Mouse (Mus musculus) thymus, adult 2 months (tissue): ENCODE measurements around the gene Arid1a. TPM values are rescaled to one million over a fixed set of nuclear protein-coding genes. Genes with fewer than 3 reads are reported as not detected.

Source experiments
- DNase-seq: peaks from one replicate; pipeline ENCODE4 v3.0.0; 2021
- H3K27ac ChIP-seq: fragments of 200-500 bp; 2 replicates; pipeline ENCODE4 v1.5.1; 2012; ENCODE audit warnings: low read length, control low read depth; ENCODE audit not compliant: control insufficient read depth, insufficient read depth
- H3K27me3 ChIP-seq: fragments of 200-500 bp; 2 replicates; pipeline ENCODE4 v1.6.1; 2012; ENCODE audit warnings: mild to moderate bottlenecking, low read length, moderate library complexity, mixed read lengths; ENCODE audit not compliant: control insufficient read depth, insufficient read depth
- H3K36me3 ChIP-seq: fragments of 200-500 bp; 2 replicates; pipeline ENCODE4 v1.6.1; 2012; ENCODE audit warnings: mild to moderate bottlenecking, low read length, moderate library complexity; ENCODE audit not compliant: control insufficient read depth, insufficient read depth
- H3K4me1 ChIP-seq: fragments of 200-500 bp; replicated peaks from 2 replicates; pipeline ENCODE4 v1.6.1; 2012; ENCODE audit warnings: low read length; ENCODE audit not compliant: control insufficient read depth, insufficient read depth
- H3K4me3 ChIP-seq: fragments of 200-500 bp; 2 replicates; pipeline ENCODE4 v1.5.1; 2012; ENCODE audit warnings: mild to moderate bottlenecking, low read length, control low read depth, moderate library complexity; ENCODE audit not compliant: control insufficient read depth, insufficient read depth
- CTCF ChIP-seq: fragments of 200-500 bp; IDR thresholded peaks from 2 replicates; pipeline ENCODE4 v1.5.1; 2012; ENCODE audit warnings: mild to moderate bottlenecking, control low read depth, low read length, moderate library complexity, borderline replicate concordance; ENCODE audit not compliant: control insufficient read depth, poor library complexity, insufficient read depth; ENCODE audit errors: extremely low read depth
- POLR2A ChIP-seq: fragments of 200-500 bp; IDR thresholded peaks from 2 replicates; pipeline ENCODE4 v1.6.1; 2012; ENCODE audit warnings: mild to moderate bottlenecking, low read length, control low read depth, moderate library complexity; ENCODE audit not compliant: control insufficient read depth, poor library complexity, insufficient read depth; ENCODE audit errors: extremely low read depth
- WGBS: fragments of 180-500 bp; shearing (Covaris S2); methylation state at CpG from one replicate; pipeline ENCODE4 v1.1.7; 2018; 5-methylcytosine and 5-hydroxymethylcytosine counted together
- polyA plus RNA-seq: library from polyadenylated mRNA; depleted of rRNA; stranded (reverse); fragments of >200 nt; gene quantifications from 2 replicates; pipeline ENCODE4 v1.2.3, GENCODE M21; 2012

Arid1a gene
- polyA plus RNA-seq, 1 experiment = 289 TPM

DNA sequence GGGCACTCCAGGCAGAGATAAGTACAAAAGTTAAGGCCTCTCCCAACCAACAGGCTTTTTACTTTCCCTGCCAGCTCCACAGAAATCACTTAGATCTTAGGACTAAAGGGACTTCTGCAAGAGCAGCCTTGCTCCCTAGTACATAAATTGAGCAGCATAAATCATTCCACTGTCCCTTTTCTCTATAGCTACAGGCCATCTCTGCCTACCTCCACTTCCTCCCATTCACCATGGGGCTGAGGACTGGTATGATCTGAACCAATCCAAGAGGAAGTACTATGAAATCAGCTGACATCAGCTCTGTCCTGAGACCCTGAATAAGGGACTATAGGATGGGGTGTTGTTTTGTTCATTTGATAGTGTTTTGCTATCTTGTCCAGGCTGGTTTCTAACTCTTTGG is 26.4 kb downstream of the Arid1a start:
- TF ChIP-seq POLR2A (no peak), CTCF (no peak)
- Histone ChIP-seq H3K27ac (peak overlapping the region; percentile 47), H3K36me3 (peaks cover 11% of the 10 kb centered on the region), H3K4me3 (no peak overlapping the region), H3K4me1 (peaks cover 19% of the 10 kb centered on the region), H3K27me3 (no peaks in the 10 kb centered on the region)
- DNase-seq = no peak

DNA sequence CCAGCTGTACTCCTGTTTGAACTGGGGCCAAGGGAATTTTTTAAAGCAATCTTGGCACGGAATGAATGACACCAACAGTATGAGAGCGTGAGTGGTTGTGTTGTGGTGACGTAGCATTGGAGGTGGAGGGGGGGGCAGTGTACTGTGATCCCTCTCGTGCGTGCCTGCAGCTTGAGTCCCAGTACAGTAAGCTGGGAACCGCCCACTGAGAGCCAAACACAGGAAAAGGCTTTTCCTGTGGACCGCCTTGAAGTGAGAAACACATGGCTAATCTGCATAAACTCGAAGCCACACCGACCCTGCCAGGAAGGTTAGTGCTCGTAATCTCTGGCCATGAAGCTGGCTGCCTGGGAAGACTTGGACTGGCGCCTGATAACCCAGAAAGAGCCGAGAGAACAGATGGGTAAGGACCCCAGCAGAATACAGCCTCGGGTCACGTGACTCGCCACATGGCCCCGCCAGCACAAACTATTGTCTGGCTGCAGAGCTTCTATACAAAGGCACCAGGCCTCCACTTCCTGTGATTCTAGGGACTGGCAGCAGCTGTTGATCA is 27.0 kb downstream of the Arid1a start:
- H3K27ac ChIP-seq = peak overlapping the region; percentile 47; the same call in 1 of the 2 replicates
- TF ChIP-seq CTCF (no peak), POLR2A (no peak)
- peak overlapping the region; percentile 21; the same call in 1 of the 2 replicates for H3K4me3 ChIP-seq
- peaks cover 8% of the 10 kb centered on the region; the same call in 1 of the 2 replicates for H3K36me3 ChIP-seq
- WGBS = 2% methylated on average over 16 of the region's 16 CpGs
- no peaks in the 10 kb centered on the region for H3K27me3 ChIP-seq
- DNase-seq = peak; percentile 77
- peaks cover 19% of the 10 kb centered on the region for H3K4me1 ChIP-seq

DNA sequence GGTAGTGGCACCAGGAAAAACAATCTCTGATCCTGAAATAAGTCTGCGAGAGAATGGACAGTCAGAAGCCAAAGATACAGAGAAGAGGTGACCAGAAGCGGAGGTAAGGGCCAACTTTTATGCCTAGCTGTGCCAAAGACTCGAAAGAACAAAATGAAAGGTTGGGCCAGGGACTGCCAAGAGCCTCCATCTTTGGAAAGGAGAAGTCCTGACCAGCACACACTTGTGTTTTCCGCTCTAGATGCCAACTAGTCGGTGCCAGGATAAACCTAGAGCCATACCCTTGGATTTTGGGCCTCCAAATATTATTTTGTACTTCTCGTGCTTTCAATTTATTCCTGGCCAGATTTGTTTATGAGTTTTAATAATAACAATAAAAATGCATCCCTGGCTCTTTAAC is 27.6 kb downstream of the Arid1a start:
- H3K4me3 ChIP-seq = no peak overlapping the region
- no peak overlapping the region for H3K27ac ChIP-seq
- no peak for TF ChIP-seq CTCF
- no peak for TF ChIP-seq POLR2A
- WGBS = 55% methylated on average over 6 of the region's 6 CpGs
- DNase-seq = no peak
- H3K27me3 ChIP-seq = no peaks in the 10 kb centered on the region
- peaks cover 19% of the 10 kb centered on the region for H3K4me1 ChIP-seq
- 0 out of 2 replicates have a peak, but pooled peaks cover 6% of the 10 kb centered on the region for H3K36me3 ChIP-seq

DNA sequence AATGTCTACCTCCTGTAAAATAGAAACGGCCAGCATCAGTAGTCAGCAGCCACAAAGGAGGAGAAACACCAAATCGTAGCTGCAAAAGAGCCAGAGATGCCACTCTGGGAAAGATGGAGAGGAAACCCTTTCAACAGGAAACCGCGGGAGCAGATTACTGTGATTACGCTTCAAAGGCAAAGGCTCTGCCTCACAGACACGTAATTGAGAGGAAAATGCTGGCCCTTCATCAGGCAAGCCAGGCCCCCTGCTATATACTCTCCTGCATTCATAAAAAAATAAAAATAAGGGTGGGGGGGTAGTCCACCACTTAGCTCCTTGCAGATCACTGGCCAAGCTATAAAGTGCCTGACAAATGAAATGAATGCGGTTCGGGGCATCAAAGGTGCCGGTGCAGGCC is 28.3 kb downstream of the Arid1a start:
- 24% methylated on average over 9 of the region's 9 CpGs for WGBS
- Histone ChIP-seq H3K4me3 (no peak overlapping the region), H3K4me1 (peaks cover 17% of the 10 kb centered on the region), H3K27ac (no peak overlapping the region), H3K36me3 (peaks cover 6% of the 10 kb centered on the region; the same call in 1 of the 2 replicates), H3K27me3 (no peaks in the 10 kb centered on the region)
- peak; percentile 36 for DNase-seq
- TF ChIP-seq CTCF = no peak
- no peak for TF ChIP-seq POLR2A

- Histone ChIP-seq H3K36me3 (peaks cover 31% of the 10 kb centered on the region), H3K4me3 (no peak overlapping the region), H3K27me3 (no peaks in the 10 kb centered on the region), H3K4me1 (peaks cover 17% of the 10 kb centered on the region), H3K27ac (no peak overlapping the region)
- whole genome bisulfite sequencing = 91% methylated on average over 2 of the region's 2 CpGs
- TF ChIP-seq CTCF (no peak), POLR2A (no peak)
- no peak for DNase-seq
Observed at GRCm38 (mm10) chr4:133725706-133726105, 30.9 kb downstream of the Arid1a start.

DNA sequence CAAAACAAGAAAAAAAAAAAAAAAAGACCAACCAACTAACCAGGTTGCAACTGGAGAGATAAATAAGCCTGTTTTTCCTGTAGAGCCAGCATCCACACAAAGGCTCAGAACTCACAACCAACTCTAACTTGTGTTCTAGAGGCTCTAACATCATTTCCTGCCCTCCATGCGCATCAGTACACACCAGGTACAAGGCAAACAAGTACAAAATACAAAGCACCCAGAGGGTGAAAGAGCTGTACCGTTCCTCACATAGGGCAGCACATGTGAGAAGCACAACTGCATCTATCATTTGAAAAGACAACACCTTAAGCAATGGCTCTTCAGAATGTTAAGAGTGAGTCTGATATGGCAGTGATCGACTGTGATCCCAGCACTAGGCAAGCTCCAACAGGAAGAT is 36.8 kb downstream of the Arid1a start:
- Histone ChIP-seq H3K27me3 (no peaks in the 10 kb centered on the region), H3K4me3 (no peak overlapping the region), H3K27ac (no peak overlapping the region), H3K4me1 (no peaks in the 10 kb centered on the region; the same call in 1 of the 2 replicates), H3K36me3 (peaks cover 84% of the 10 kb centered on the region)
- 90% methylated on average over 3 of the region's 3 CpGs for WGBS
- DNase-seq = no peak
- TF ChIP-seq POLR2A = no peak
- no peak for TF ChIP-seq CTCF

DNA sequence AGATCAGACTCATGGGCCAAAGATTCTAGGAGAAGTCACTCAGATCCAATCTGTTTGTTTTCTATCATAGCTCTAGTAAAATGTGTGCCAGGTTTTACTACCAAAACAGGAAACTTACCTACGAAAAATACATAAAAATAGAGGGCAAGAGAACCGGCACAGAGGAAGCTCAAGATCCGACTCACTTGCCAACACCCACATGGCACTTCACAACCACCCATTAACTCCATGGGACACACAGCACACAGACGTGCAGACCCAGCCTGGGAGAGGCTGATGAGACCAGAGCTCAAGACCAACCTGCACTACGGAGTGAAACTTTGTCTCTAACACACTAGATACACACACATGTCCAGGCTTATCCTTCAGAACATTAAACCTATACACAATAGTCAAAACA is 43.8 kb downstream of the Arid1a start:
- H3K27me3 ChIP-seq = no peaks in the 10 kb centered on the region
- H3K27ac ChIP-seq = peak overlapping the region; percentile 49; the same call in 1 of the 2 replicates
- no peak for DNase-seq
- H3K4me1 ChIP-seq = peaks cover 20% of the 10 kb centered on the region
- H3K36me3 ChIP-seq = peaks cover 66% of the 10 kb centered on the region
- TF ChIP-seq CTCF (no peak), POLR2A (no peak)
- no peak overlapping the region for H3K4me3 ChIP-seq
- 75% methylated on average over 5 of the region's 5 CpGs for WGBS
